Mouse (Mus musculus) stomach, embryonic 14.5 days (tissue): ENCODE data around the gene Tmem94. TPM values are rescaled to one million over a fixed set of nuclear protein-coding genes. Genes with fewer than 3 reads are reported as not detected.

Experiments used
- ATAC-seq: fragments of 200-750 bp; cut with Nextera tagmentation; 2 replicates; pipeline ENCODE4 v1.8.0; 2017; ENCODE audit warnings: low read depth, moderate TSS enrichment; ENCODE audit not compliant: insufficient number of reproducible peaks, insufficient read depth, low FRiP score
- H3K27ac ChIP-seq: fragments of 300-500 bp; sonication (generic); 2 replicates; pipeline ENCODE4 v1.5.1; 2014; ENCODE audit warnings: mild to moderate bottlenecking, low read length, moderate library complexity, mixed read lengths
- H3K27me3 ChIP-seq: fragments of 300-500 bp; sonication (generic); 2 replicates; pipeline ENCODE4 v1.6.1; 2014; ENCODE audit warnings: low read length, control low read depth, mixed read lengths; ENCODE audit not compliant: control insufficient read depth, insufficient read depth
- H3K36me3 ChIP-seq: fragments of 300-500 bp; sonication (generic); 2 replicates; pipeline ENCODE4 v1.6.1; 2014; ENCODE audit warnings: mild to moderate bottlenecking, control low read depth, low read length, moderate library complexity, mixed read lengths; ENCODE audit not compliant: control insufficient read depth, insufficient read depth
- H3K4me1 ChIP-seq: fragments of 300-500 bp; sonication (generic); 2 replicates; pipeline ENCODE4 v1.6.1; 2014; ENCODE audit warnings: low read length, control low read depth, mixed read lengths; ENCODE audit not compliant: control insufficient read depth, insufficient read depth
- H3K4me2 ChIP-seq: fragments of 300-500 bp; sonication (generic); replicated peaks from 2 replicates; pipeline ENCODE4 v1.6.1; 2014; ENCODE audit warnings: low read depth, low read length, control low read depth
- H3K4me3 ChIP-seq: fragments of 300-500 bp; sonication (generic); 2 replicates; pipeline ENCODE4 v1.5.1; 2014; ENCODE audit warnings: low read depth, low read length, control low read depth
- H3K9ac ChIP-seq: fragments of 300-500 bp; sonication (generic); replicated peaks from 2 replicates; pipeline ENCODE4 v1.6.1; 2014; ENCODE audit warnings: low read depth, mild to moderate bottlenecking, control low read depth, low read length, moderate library complexity, mixed read lengths
- H3K9me3 ChIP-seq: fragments of 300-500 bp; sonication (generic); 2 replicates; pipeline ENCODE4 v1.6.1; 2016; ENCODE audit warnings: low read depth, low read length, control low read depth; ENCODE audit not compliant: control insufficient read depth
- WGBS: fragments of 180-500 bp; shearing (Covaris S2); extraction: QIAGEN DNeasy Blood & Tissue Kit; methylation state at CpG from one replicate; pipeline ENCODE4 v1.1.7; 2014; 5-methylcytosine and 5-hydroxymethylcytosine counted together
- polyA plus RNA-seq: library from polyadenylated mRNA; unstranded; fragments of >200 nt; fragmentation: Nextera tagmentation; extraction: Ambion mirVana; gene quantifications from 2 replicates; pipeline ENCODE4 v1.2.1, GENCODE M21; 2014

Tmem94 gene
- polyA plus RNA-seq, 1 experiment from 2014 or later: 17.0 TPM

- Histone ChIP-seq H3K4me2 (no peak overlapping the region), H3K4me1 (peaks cover 44% of the 10 kb centered on the region), H3K27me3 (no peaks in the 10 kb centered on the region), H3K4me3 (no peak overlapping the region), H3K36me3 (peaks cover 41% of the 10 kb centered on the region), H3K27ac (peak overlapping the region; percentile 68; the same call in 1 of the 2 replicates), H3K9ac (no peak overlapping the region), H3K9me3 (no peaks in the 10 kb centered on the region)
- WGBS: 63% methylated on average over 11 of the region's 11 CpGs
- no peak for ATAC-seq
Observed at GRCm38 (mm10) chr11:115807971-115808370, 42.7 kb downstream of the Tmem94 start.

DNA sequence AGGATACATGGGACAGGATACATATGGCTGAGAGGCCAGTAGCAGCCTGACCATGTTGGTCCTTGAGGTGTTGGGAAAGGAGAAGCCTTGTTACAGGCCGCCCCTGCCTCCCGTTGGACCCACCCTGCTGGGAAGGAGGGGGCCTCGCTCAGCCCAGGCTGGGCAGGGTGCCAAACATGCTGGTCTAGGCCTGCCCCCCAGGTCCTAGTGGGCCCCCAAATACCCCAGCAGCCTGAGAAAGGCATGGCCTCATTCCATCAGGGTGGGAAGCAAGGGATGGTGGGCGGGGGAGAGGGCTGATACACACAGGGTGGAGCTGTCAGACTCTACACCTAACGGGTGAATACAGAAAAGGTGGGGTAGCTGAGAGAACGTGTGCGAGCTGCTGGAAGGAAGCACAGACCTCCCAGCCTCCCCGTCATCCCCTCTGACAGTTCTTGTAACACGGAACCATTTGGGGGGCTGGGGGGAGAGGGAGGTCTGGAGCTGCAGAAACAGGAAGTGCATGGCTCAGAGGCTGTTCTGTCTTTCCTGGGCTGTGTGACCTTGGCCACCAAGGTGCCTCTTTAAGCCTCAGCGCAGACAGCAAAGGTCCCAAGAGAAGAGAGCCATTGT lies 43.6 kb downstream of the Tmem94 start:
- Histone ChIP-seq H3K4me2 (peak overlapping the region; percentile 25), H3K27ac (peak overlapping the region; percentile 68), H3K4me1 (peaks cover 44% of the 10 kb centered on the region), H3K27me3 (no peaks in the 10 kb centered on the region), H3K9me3 (no peaks in the 10 kb centered on the region), H3K36me3 (peaks cover 32% of the 10 kb centered on the region), H3K9ac (no peak overlapping the region; the same call in 1 of the 2 replicates), H3K4me3 (no peak overlapping the region)
- WGBS: 15% methylated on average over 10 of the region's 10 CpGs
- ATAC-seq: peak; percentile 15; the same call in 1 of the 2 replicates

GRCm38 (mm10) chr11:115809311-115809781 lies 44.1 kb downstream of the Tmem94 start:
- H3K4me1 ChIP-seq: peaks cover 44% of the 10 kb centered on the region
- 44% methylated on average over 8 of the region's 8 CpGs for WGBS
- H3K36me3 ChIP-seq: peaks cover 27% of the 10 kb centered on the region
- no peaks in the 10 kb centered on the region for H3K27me3 ChIP-seq
- H3K27ac ChIP-seq: peak overlapping the region; percentile 68
- peak overlapping the region; percentile 25 for H3K4me2 ChIP-seq
- ATAC-seq: no peak
- no peak overlapping the region; the same call in 1 of the 2 replicates for H3K9ac ChIP-seq
- no peaks in the 10 kb centered on the region for H3K9me3 ChIP-seq
- no peak overlapping the region for H3K4me3 ChIP-seq

- no peaks in the 10 kb centered on the region for H3K9me3 ChIP-seq
- 54% methylated on average over 14 of the region's 14 CpGs for WGBS
- H3K27ac ChIP-seq: peak overlapping the region; percentile 68; the same call in 1 of the 2 replicates
- peak overlapping the region; percentile 25 for H3K4me2 ChIP-seq
- H3K27me3 ChIP-seq: no peaks in the 10 kb centered on the region
- H3K4me1 ChIP-seq: peaks cover 46% of the 10 kb centered on the region
- no peak for ATAC-seq
- H3K36me3 ChIP-seq: peaks cover 17% of the 10 kb centered on the region; the same call in 1 of the 2 replicates
- H3K4me3 ChIP-seq: 0 out of 2 replicates have a peak overlapping the region, but pooled peaks have one; percentile 92
- no peak overlapping the region for H3K9ac ChIP-seq
Observed at GRCm38 (mm10) chr11:115810377-115810776, 45.1 kb downstream of the Tmem94 start.

GRCm38 (mm10) chr11:115811381-115812093 lies 46.3 kb downstream of the Tmem94 start:
- Histone ChIP-seq H3K9ac (no peak overlapping the region), H3K36me3 (peaks cover 12% of the 10 kb centered on the region; the same call in 1 of the 2 replicates), H3K4me1 (peaks cover 50% of the 10 kb centered on the region), H3K27me3 (no peaks in the 10 kb centered on the region), H3K27ac (no peak overlapping the region; the same call in 1 of the 2 replicates), H3K4me3 (peak overlapping the region; percentile 92), H3K9me3 (no peaks in the 10 kb centered on the region), H3K4me2 (peak overlapping the region; percentile 94)
- WGBS: 78% methylated on average over 20 of the region's 20 CpGs
- no peak for ATAC-seq

- H3K27ac ChIP-seq: no peak overlapping the region; the same call in 1 of the 2 replicates
- peak overlapping the region; percentile 92 for H3K4me3 ChIP-seq
- H3K36me3 ChIP-seq: peaks cover 6% of the 10 kb centered on the region; the same call in 1 of the 2 replicates
- peak overlapping the region; percentile 94 for H3K4me2 ChIP-seq
- no peaks in the 10 kb centered on the region for H3K27me3 ChIP-seq
- 38% methylated on average over 7 of the region's 7 CpGs for WGBS
- peak overlapping the region; percentile 66 for H3K9ac ChIP-seq
- peaks cover 50% of the 10 kb centered on the region for H3K4me1 ChIP-seq
- no peaks in the 10 kb centered on the region for H3K9me3 ChIP-seq
- ATAC-seq: no peak
Observed at GRCm38 (mm10) chr11:115812095-115812494, 46.9 kb downstream of the Tmem94 start.

GRCm38 (mm10) chr11:115812533-115813420 lies 47.5 kb downstream of the Tmem94 start:
- Histone ChIP-seq H3K27me3 (no peaks in the 10 kb centered on the region), H3K9me3 (no peaks in the 10 kb centered on the region), H3K36me3 (0 out of 2 replicates have a peak, but pooled peaks cover 5% of the 10 kb centered on the region), H3K9ac (peak overlapping the region; percentile 66), H3K4me1 (peaks cover 50% of the 10 kb centered on the region), H3K27ac (peak overlapping the region; percentile 74; the same call in 1 of the 2 replicates), H3K4me3 (peak overlapping the region; percentile 92), H3K4me2 (peak overlapping the region; percentile 94)
- no peak for ATAC-seq
- 2% methylated on average over 28 of the region's 28 CpGs for WGBS
